Mouse (Mus musculus): ENCODE data around the gene Olfr974.
"Not testable (repeated sequence)": the region's sequence is repeated elsewhere in the genome, so short reads cannot be mapped to it uniquely, and the experiment has no call there.

The Olfr974 gene

GRCm38 (mm10) chr9:39937201-39937600 is at the start of gene Olfr974:
Gene Olfr974, plus strand, starts transcription at chr9:39937501.
- no peak for DNase-seq (ENCODE audit: low spot score in 2 of 2)

GRCm38 (mm10) chr9:39905106-39905505 is 32.2 kb upstream of the Olfr974 start:
- no peak for DNase-seq (ENCODE audit: low spot score in 2 of 2)

GRCm38 (mm10) chr9:39907036-39907435 is 30.3 kb upstream of the Olfr974 start, which contains the start of gene Olfr229:
Gene Olfr229, plus strand, starts transcription at chr9:39907336.
- no peak for DNase-seq (ENCODE audit: low spot score in 2 of 2)

- no peak for DNase-seq (ENCODE audit: low spot score in 2 of 2)
Observed at GRCm38 (mm10) chr9:39909939-39910338, 27.4 kb upstream of the Olfr974 start.

GRCm38 (mm10) chr9:39927975-39928836 is 9.1 kb upstream of the Olfr974 start:
- not testable (repeated sequence) for DNase-seq (ENCODE audit: low spot score in 2 of 2)

- not testable (repeated sequence) for DNase-seq (ENCODE audit: low spot score in 2 of 2)
Observed at GRCm38 (mm10) chr9:39928837-39929236, 8.5 kb upstream of the Olfr974 start.

- no peak for DNase-seq (ENCODE audit: low spot score in 2 of 2)
Observed at GRCm38 (mm10) chr9:39951946-39952345, 14.6 kb downstream of the Olfr974 start, which contains the start of gene Olfr975. Gene Olfr975, minus strand, starts transcription at chr9:39952046.

GRCm38 (mm10) chr9:39961033-39961432 is 23.7 kb downstream of the Olfr974 start, which contains the start of gene Olfr976:
Gene Olfr976, minus strand, starts transcription at chr9:39961133.
- not testable (repeated sequence) for DNase-seq (ENCODE audit: low spot score in 2 of 2)

GRCm38 (mm10) chr9:39976581-39977145 is 39.4 kb downstream of the Olfr974 start:
- DNase-seq (ENCODE audit: low spot score in 2 of 2): not testable (repeated sequence)

- DNase-seq (ENCODE audit: low spot score in 2 of 2): no peak
Observed at GRCm38 (mm10) chr9:39991813-39992212, 54.5 kb downstream of the Olfr974 start, which contains the start of gene Olfr978. Gene Olfr978, plus strand, starts transcription at chr9:39992113.

Measured in heart, adult 9 months (tissue).